Mouse (Mus musculus): ENCODE results near the gene Btbd9.

The Btbd9 gene

DNA sequence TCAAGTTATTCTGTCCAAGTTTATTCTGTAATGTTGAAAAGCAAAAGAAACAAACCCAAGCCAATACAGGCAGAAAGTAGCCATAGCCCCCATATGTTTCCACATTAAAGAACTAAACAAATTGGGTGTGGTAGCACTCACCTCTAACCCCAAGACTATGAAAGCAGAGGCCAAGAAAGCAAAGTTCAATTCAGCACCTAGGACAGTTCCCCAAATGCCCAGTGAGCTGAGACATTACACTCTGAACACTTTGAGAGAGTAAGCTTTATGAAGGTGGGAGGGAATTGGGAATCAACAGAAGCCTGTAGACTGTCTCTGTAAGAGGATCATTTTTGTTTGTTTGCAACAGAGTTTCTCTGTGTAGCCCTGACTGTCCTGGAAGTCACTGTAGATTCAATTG, 186.6 kb downstream of the Btbd9 start:
- DNase-seq (ENCODE audit: low spot score in 2 of 2) = no peak

DNA sequence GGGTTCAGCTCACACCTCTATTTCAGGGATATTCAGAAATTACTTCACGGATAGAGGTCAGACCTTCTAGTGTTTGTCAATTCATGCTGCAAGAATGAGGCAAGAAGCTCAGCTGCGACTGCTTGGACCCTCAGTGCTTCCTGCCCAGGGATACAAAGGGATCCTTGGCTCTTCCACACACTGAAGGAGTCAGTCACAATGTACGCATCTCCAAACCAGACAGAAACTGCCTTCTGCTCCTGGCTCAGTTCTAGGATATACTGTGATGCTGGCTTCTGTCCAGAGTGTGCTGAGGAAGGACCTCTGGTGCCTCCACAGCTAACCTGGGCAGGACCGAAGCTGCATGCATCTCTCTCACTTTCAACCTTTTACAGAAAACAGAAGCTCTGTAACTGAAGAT, 187.5 kb downstream of the Btbd9 start:
- DNase-seq (ENCODE audit: low spot score in 2 of 2) = no peak

DNA sequence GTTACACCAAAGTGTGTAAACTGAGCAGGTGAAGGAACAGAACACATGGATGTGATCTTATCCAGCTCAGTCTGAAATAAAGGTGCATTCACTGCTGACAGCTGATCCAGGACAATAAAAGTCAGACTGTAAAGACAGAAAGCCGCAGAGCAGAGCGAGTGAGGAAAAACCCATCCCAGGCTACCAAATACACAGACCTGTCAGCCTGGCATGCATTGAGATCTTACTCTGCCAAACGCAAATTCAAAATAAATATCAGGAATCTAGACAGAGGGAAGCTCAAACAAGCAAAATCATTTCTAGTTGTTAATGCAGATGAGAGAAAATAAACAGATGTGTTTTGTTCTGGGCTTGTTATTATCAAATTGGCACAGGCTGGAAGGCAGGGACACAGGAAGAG, 187.9 kb downstream of the Btbd9 start:
- DNase-seq (ENCODE audit: low spot score in 2 of 2) = no peak

DNA sequence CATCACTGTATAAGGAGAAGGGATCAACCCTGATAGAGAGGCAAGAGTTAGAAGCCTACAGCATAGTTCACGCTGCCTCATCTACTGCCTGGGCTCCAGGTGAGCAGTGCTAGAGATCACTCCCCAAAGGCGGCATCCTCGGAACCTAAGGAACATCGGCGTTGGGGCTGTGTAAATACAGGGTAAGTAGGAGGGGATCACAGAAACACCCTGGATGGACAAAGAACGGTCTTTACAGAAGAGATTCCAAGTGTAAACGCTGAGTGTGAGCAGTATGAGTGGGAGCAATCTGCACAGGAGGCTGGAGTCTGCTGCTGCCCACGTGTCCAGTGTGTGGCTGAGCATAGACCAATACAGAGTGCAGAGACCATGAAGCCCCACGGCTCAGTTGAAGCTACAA, 190.0 kb downstream of the Btbd9 start:
- DNase-seq (ENCODE audit: low spot score in 2 of 2) = no peak

DNA sequence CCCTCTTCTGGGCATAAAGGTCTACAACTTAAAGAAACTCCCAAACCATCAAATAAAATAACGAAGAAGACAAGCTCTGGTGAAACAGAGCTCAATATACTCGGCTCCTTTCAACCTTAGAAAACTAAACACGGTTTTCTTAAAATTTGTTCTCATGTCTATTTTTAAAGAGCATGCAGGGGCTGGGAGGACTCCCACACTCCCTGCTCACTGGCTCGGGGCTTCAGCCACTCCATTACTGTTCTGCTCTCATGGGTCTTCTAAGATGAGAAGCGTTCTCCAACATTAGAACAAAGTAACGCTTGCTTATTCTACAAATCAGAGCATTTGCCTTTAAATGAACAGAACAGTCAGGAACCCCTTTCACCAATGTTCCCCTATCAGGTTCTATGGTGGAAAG, 192.6 kb downstream of the Btbd9 start:
- no peak for DNase-seq (ENCODE audit: low spot score in 2 of 2)

DNA sequence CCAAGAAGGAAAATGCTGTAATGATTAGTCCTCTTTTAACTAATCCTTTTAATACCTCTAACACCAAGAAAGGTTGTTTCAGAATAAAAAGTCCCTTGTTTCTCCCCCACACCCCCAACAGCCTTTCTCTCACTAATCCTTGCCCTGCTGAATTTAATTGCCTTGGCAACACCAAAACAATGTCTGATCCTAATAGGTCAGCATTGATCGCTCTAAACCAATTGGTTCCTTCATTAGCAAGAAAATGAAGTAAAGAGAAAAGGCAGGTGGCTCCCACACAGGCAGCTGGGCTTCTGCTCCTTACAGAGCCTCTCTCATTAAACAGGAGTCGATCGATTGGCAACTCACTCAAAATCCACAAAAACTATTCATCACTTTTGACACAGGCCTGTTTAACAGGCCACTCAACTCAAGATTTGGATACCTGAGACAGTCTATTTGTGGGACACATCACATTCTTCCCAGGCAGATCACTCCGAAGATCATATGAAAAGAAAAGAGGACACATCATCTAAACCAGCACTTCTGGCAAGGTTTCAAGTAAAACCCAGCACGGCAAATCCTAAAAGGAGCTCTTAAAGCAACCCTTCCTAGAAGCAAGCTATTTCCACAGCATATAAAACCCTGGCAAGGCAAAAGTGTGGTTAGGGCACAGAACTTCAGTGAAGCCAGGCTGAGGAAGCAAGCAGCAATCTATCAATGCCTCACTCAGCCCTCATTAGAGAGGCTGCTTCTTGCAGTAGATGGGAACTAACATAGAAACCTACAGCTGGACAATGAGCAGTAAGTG, 197.9 kb downstream of the Btbd9 start:
- no peak for DNase-seq (ENCODE audit: low spot score in 2 of 2)

DNA sequence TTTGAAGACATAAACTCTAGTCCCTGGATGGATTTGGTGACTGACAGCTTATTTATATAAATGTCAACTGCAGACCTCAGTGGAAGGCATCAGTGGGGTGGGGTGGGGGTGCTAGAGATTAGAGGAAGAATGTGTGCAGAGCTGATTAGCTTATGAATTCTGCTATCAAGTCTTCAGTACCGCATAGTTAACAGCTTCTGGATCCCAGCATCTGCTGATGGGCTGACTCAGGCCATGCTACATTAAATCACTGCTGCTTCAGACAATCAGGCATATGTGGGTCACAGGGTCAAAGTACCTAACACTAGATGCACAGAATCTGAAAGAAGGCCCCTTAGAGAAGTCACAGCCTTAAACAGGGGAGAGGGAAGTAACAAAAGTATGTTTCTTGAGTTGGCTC, 198.5 kb downstream of the Btbd9 start:
- no peak for DNase-seq (ENCODE audit: low spot score in 2 of 2)

DNA sequence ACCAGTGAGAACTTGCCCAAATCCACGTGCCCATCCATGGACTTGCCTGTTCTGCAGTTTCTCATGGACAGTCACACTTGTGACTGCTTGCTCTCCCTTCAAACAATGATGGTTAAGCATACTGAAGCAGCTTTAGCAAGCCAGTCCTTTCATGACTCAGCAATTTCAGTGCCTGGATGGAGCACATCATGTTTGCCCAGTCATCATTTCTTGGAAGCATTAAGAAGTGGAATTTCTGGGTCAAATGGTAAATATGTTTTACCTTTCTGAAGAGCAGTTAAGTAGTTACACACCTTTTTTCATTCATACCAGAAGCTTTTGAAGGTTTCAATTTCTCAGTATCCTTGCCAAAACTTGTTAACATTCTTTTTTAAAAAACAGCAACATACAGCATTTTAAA, 201.2 kb downstream of the Btbd9 start:
- no peak for DNase-seq (ENCODE audit: low spot score in 2 of 2)

DNA sequence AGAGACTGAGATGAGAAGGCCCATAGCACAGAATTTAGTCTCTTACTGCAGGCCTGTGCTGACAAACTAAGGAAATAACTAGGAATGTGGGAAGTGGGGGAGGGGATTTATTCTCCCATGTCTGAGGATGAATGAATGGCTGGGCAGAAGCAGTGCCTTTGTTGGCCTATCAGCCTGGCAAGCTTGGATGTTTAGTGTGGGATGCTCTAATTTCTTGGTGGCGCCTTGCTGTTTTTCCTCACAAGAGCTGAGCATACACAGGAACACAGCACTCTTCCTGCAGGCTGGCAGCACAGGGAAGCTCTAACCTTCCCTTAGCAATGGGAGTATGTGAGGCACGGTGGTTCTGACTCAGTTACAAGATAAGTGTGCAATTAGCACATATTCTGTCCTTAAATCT, 207.7 kb downstream of the Btbd9 start:
- no peak for DNase-seq (ENCODE audit: low spot score in 2 of 2)

DNA sequence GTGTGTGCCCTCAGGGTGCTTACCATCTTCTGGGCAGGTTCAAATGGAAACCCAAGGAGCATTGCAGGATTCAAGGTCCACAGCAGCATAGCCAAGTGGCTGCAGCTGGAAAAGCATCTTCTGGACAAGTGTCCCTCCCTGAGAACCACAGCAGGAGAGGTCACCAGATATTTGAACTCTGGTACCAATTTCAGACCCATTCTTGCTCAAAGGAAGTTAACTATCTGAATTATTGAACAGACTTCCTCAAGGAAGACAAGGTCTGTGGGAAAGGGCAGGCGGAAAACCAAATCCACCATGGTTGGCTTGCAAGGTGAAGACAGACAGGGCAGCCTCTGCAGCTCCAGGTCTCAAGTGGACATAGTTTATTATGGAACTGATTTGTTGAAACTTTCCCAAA, 211.6 kb downstream of the Btbd9 start:
- DNase-seq (ENCODE audit: low spot score in 2 of 2) = no peak

DNA sequence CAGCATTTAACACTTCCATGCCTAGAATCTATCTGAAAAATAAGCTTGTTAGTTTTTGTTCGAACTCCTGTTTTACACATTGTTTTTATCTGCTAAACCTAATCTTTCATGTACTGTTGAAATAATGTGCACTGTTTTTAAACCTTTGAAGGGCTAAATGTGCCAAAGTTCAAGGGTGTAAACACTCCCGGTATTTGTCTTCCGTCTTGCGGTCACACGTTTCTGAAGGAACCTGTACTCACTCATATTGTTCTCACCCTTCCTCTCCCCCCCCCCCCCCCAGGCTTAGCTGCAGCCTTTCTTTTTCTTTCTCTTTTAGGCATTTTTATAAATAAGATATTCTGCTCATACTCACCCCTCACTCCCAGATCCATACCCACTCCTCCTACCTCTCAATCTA, 212.9 kb downstream of the Btbd9 start:
- DNase-seq (ENCODE audit: low spot score in 2 of 2) = no peak

DNA sequence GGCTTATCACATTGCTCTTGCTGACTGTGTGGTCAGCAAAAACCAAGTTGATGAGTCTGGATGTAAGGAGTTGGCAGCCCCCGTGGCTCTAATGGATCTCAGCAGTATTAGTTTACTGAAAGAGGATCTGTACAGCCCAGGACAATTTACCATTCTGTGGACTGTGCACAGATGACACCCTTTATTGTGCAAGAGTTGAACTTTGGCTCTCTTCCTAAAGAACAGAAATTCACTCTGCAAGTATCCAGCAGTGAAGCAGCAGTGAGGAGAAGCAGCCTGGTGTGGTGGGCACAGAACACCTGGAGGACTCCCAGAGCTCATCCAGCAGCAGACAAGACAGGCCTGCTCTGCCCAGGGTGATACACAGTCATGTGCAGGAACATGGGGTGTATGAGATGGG, 215.6 kb downstream of the Btbd9 start:
- DNase-seq (ENCODE audit: low spot score in 2 of 2) = no peak

DNA sequence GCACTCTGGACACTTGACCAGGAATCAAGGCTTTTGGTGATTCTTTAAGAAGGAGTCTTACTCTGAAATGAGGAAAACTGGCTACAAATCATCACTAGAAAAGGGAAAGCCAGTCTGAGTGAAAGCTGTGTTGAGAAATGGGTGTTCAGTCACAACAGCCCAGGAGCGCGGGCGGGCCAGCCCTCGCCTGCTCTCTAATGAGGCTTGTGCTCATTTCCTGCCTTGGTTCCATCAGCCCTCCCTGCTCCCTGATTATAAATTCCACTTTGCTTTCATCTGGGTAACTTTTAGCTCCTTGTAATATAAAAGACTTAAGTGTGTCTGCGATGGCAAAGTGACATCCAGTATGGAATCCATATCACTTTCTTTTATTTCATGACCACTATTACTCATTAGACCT, 216.9 kb downstream of the Btbd9 start:
- no peak for DNase-seq (ENCODE audit: low spot score in 2 of 2)

DNA sequence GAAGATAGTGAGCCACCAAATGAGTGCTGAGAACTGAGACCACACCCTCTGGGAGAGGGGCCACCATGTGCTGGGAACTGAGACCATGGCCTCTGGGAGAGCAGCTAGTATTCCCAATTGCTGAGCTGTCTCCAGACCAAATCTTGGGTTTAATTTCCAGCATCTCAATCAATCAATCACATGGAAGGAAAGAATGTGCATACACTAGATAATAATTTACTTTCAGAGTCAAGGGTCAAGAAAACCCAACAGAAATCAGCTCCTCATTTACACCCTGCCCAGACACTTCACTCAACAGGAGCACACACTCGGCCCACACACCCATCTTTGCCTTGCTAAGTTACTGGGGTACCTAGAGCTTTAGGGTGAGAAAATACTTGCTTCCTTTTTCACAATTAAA, 220.9 kb downstream of the Btbd9 start:
- no peak for DNase-seq (ENCODE audit: low spot score in 2 of 2)

DNA sequence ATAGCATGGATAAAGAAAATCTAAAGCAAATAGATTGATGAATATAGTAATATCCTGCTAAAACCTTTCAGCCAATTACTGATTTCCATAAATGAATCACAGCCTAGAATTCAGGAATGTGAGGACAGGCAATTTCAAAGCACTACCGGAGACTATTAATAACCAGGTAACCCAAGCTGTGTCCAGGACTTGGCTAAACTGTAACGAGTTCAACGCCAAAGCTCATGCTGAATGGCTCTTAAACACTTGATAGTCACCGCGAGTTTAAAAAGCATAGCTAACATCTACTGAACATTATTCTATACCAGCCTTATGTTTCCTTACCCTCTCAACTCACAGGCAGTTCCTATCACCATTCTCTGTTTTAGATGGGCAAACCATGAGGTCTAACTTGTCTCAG, 221.9 kb downstream of the Btbd9 start:
- DNase-seq (ENCODE audit: low spot score in 2 of 2) = no peak

DNA sequence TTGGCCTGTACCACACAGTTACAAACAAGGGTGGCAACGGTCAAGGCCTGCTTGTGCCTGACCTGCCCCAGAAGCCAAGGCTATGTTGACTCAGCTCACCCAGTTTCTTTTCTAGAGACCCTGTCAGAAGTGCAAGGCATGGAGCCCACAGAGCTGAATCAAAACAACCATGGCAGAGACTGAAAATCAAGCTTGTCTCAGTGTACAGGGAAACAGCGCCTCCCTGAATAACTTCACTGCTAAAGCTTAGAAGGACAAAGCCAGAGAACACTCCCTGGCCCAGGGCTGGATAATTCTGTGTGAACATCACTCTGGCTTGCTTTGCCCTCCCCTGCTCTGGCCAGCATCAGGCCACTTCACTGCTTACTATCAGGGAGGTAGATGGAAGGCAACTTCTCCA, 228.3 kb downstream of the Btbd9 start:
- DNase-seq (ENCODE audit: low spot score in 2 of 2) = no peak

DNA sequence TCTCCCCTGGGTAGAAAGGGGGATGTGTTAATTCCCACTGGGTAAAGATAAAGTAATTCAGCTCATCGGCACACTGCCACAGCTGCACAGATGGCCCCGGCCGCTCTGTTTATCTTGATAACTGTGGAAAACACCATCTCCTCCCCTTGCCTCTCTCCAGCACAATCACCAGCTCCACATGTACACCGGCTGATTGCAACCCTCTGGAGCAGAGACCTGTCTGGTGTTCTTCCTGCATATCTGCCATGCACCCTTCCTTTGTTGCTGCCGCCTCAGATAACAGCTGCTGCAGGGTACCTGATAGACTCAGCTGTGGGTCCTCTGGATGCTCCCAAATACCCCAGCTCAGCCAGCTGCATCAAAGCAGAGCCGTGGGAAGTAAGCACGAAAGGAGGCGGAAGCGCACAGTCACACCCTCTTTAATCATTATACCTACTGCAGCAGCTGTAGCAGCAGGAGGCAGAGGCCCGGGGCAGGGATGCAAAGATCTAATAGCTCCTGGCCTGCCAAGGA, 229.1 kb downstream of the Btbd9 start:
- no peak for DNase-seq (ENCODE audit: low spot score in 2 of 2)

DNA sequence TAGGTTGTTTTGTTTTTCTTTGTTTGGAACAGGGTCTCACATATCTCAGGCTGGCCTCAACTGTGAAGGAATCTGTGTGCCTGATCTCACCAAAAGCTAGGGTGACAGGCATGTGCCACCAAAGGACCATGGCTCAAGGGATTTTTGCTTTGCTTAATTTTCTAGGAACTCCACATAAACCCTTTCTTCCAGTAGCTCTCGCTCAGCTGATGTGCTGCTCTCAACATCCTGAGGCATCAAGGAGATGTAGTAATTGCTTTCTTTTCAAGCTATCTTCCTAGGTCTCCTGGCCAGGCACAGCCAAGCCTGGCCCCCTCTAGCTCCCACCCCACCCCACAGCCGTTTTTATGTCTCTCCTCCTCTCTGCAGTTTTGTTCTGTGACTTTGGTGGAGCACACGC, 231.3 kb downstream of the Btbd9 start:
- no peak for DNase-seq (ENCODE audit: low spot score in 2 of 2)

DNA sequence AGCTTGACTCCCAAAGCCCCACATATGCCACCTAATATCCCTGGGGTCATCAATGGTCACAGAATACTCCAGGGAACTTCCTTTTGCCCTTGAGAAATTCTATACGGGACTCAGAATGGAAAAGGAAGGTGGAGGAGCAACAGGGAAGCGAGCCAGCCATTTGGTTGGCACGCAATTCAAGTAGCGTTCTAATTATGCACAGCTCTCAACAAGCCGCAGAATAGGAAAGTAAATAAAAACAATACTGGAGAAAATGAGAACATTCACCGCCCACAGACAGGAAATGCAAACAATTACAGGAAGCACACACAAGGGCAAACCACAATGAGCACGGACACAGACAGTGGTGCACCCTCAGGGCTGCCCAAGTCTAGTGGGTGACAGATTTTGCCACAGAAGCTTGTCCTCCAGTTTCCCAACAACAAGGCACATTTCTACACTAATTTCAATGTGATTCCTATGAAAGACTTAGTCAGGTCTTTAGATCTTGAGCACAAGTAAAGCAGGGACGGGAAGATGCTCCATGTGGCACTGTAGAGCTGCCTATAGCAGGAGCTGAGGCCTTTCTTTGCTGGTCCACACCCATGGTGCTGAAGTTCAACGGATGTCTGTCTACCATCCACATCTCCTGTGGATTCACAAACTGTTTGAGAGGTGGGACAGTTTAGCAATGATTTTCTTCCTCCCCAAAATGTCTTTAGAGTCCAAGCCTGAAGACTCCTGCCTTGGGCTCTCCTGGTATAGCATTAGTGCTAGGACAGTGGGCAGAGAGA, 232.4 kb downstream of the Btbd9 start:
- no peak for DNase-seq (ENCODE audit: low spot score in 2 of 2)

DNA sequence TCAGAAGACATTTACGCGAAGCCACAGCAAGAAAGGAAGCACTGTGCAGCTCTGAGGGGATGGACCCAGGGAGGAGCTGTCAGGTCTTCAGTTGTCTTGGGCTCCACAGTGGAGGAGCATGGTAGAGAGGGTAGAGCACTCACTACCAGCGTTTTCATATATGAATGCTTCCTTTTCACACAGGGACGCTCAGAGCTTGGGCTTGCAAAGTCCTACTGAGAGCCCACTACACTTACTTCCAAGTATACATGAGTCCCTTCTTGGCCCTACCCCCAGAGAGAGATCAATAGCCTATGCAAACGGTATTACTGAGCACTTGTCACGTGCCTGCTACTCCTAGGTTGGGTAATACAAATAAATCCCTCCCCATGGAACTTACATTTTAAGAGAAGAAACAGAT, 234.7 kb downstream of the Btbd9 start:
- no peak for DNase-seq (ENCODE audit: low spot score in 2 of 2)

DNA sequence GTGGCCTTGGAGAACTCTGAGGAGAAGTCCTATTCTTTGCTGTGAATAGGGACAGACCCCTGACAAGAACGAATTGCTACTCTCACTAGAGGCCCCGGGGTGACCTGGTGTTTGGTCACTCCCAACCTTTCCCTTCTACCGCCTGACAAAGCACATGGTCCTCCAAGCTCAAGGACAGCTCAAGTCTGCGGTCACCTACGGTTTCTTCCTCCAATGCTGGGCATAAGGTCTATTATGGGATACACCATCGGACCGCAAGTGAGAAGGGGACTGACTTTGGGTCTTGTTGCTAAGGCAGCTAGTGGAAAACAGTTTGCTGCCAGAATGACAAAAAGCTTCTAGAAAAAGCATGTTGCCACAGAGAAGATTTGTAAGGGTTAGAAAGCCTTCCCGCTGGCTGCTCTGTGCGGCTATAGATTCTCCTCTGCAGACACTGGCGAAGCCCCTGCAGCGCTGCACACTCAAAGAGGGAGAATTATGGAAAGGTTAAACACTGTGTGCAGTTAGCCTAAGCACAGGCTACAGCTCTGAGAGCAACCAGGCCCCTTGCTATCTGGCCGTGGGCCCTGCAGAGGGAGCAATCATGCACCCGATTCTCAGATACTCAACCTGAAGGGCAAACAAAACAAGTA, 235.7 kb downstream of the Btbd9 start:
- DNase-seq (ENCODE audit: low spot score in 2 of 2) = no peak

DNA sequence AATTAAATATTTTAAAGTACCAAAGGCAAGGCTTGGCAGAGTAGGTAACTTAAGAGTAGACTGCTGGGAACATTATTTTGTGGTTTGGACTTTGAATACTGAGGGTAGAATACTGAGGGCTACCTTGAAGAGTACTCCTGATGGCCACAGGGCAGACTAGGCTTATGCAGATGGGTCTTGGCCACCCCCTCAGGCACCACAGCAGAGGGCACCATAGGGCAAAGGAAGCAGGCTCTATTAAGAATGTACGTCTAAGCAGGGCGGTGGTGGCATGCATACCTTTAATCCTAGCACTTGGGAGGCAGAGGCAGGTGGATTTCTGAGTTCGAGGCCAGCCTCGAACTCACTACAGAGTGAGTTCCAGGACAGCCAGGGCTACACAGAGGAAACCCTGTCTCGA, 237.0 kb downstream of the Btbd9 start:
- no peak for DNase-seq (ENCODE audit: low spot score in 2 of 2)

DNA sequence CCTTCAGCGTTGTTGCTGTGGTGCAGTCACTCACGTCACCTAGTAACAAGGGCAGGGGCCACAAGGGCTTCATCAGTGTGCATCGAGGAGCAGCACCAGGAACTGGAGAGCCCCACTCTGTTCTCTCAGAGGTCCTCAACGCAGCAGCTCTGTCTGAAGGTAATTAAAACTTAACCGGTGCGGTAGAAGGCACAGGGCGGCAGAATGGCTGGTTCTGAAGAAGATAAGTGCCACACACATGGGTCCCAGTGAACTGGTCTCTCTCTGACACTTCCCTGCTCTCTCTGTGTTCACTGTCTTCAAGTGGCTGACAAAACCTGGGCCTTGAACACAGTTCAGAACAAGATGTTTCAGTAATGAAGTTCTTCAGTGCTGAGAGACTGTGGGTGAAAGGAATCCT, 239.5 kb downstream of the Btbd9 start:
- DNase-seq (ENCODE audit: low spot score in 2 of 2) = no peak

Data from heart, adult 9 months (tissue).